Mouse (Mus musculus) limb, embryonic 11.5 days (tissue): Measurements from ENCODE around the gene Mdk. TPM values are rescaled to one million over a fixed set of nuclear protein-coding genes. Genes with fewer than 3 reads are reported as not detected.

ENCODE experiments used
- ATAC-seq: fragments of 200-750 bp; cut with Nextera tagmentation; 2 replicates; pipeline ENCODE4 v1.8.0; 2017; ENCODE audit warnings: low read depth; ENCODE audit not compliant: insufficient number of reproducible peaks, low FRiP score, low TSS enrichment
- DNase-seq: peaks from one replicate; pipeline ENCODE4 v3.0.0-alpha.2; 2015; ENCODE audit warnings: low spot score
- H3K27ac ChIP-seq: fragments of 300-500 bp; sonication (generic); replicated peaks from 2 replicates; pipeline ENCODE4 v1.5.1; 2014; ENCODE audit warnings: low read depth, mild to moderate bottlenecking, low read length
- H3K27me3 ChIP-seq: fragments of 300-500 bp; sonication (generic); 2 replicates; pipeline ENCODE4 v1.6.1; 2014; ENCODE audit warnings: mild to moderate bottlenecking, low read length, mixed read lengths; ENCODE audit not compliant: control insufficient read depth, insufficient read depth
- H3K36me3 ChIP-seq: fragments of 300-500 bp; sonication (generic); 2 replicates; pipeline ENCODE4 v1.6.1; 2014; ENCODE audit warnings: mild to moderate bottlenecking, low read length, moderate library complexity, mixed read lengths; ENCODE audit not compliant: control insufficient read depth, insufficient read depth
- H3K4me1 ChIP-seq: fragments of 300-500 bp; sonication (generic); 2 replicates; pipeline ENCODE4 v1.6.1; 2014; ENCODE audit warnings: low read length, mixed read lengths; ENCODE audit not compliant: control insufficient read depth, insufficient read depth
- H3K4me2 ChIP-seq: fragments of 300-500 bp; sonication (generic); 2 replicates; pipeline ENCODE4 v1.6.1; 2014; ENCODE audit warnings: low read depth, mild to moderate bottlenecking, moderate library complexity; ENCODE audit not compliant: severe bottlenecking
- H3K4me3 ChIP-seq: fragments of 300-500 bp; sonication (generic); 2 replicates; pipeline ENCODE4 v1.5.1; 2014; ENCODE audit warnings: low read depth, low read length
- H3K9ac ChIP-seq: fragments of 300-500 bp; sonication (generic); 2 replicates; pipeline ENCODE4 v1.6.1; 2014; ENCODE audit warnings: mild to moderate bottlenecking, low read length
- H3K9me3 ChIP-seq: fragments of 300-500 bp; sonication (generic); 2 replicates; pipeline ENCODE4 v1.6.1; 2016; ENCODE audit warnings: low read length; ENCODE audit not compliant: control insufficient read depth
- WGBS: fragments of 180-500 bp; shearing (Covaris S2); extraction: QIAGEN DNeasy Blood & Tissue Kit; methylation state at CpG from one replicate; pipeline ENCODE4 v1.1.7; 2014; 5-methylcytosine and 5-hydroxymethylcytosine counted together
- polyA plus RNA-seq: library from polyadenylated mRNA; unstranded; fragments of >200 nt; fragmentation: Nextera tagmentation; extraction: Ambion mirVana; gene quantifications from 2 replicates; pipeline ENCODE4 v1.2.1, GENCODE M21; 2014

The Mdk gene
- 2,345 and 2,452 TPM in 2 replicates for polyA plus RNA-seq

GRCm38 (mm10) chr2:91932160-91932711 lies at the start of gene Mdk:
Mdk (minus strand) TSS chr2:91932297.
- DNase-seq (peak; percentile 76), ATAC-seq (peak; percentile 35)
- no peaks in the 10 kb centered on the region for H3K9me3 ChIP-seq
- H3K4me3 ChIP-seq, result peak within 1 kb of the TSS; percentile 58
- H3K36me3 ChIP-seq, result peaks cover 13% of the 10 kb centered on the region; the same call in 1 of the 2 replicates
- WGBS, result 2% methylated on average over 16 of the region's 16 CpGs
- H3K4me2 ChIP-seq, result peak within 1 kb of the TSS; percentile 73
- H3K9ac ChIP-seq, result peak within 1 kb of the TSS; percentile 88
- peaks cover 28% of the 10 kb centered on the region for H3K4me1 ChIP-seq
- peak within 1 kb of the TSS; percentile 97 for H3K27ac ChIP-seq
- H3K27me3 ChIP-seq, result no peaks in the 10 kb centered on the region

GRCm38 (mm10) chr2:91980830-91981229 lies 48.7 kb upstream of the Mdk start:
- ATAC-seq (no peak), DNase-seq (no peak)
- Histone ChIP-seq H3K9me3 (no peaks in the 10 kb centered on the region), H3K4me2 (no peak overlapping the region), H3K4me3 (no peak overlapping the region), H3K4me1 (peaks cover 10% of the 10 kb centered on the region), H3K9ac (no peak overlapping the region), H3K36me3 (no peaks in the 10 kb centered on the region), H3K27me3 (peaks cover 23% of the 10 kb centered on the region), H3K27ac (no peak overlapping the region)
- 38% methylated on average over 5 of the region's 5 CpGs for WGBS

GRCm38 (mm10) chr2:91980245-91980644 lies 48.1 kb upstream of the Mdk start:
- H3K4me3 ChIP-seq, result no peak overlapping the region
- H3K4me1 ChIP-seq, result peaks cover 11% of the 10 kb centered on the region
- 13% methylated on average over 4 of the region's 4 CpGs for WGBS
- DNase-seq (no peak), ATAC-seq (no peak)
- peaks cover 29% of the 10 kb centered on the region for H3K27me3 ChIP-seq
- H3K4me2 ChIP-seq, result no peak overlapping the region
- no peaks in the 10 kb centered on the region for H3K36me3 ChIP-seq
- H3K9me3 ChIP-seq, result no peaks in the 10 kb centered on the region
- no peak overlapping the region for H3K9ac ChIP-seq
- no peak overlapping the region for H3K27ac ChIP-seq

GRCm38 (mm10) chr2:91978547-91978946 lies 46.5 kb upstream of the Mdk start:
- H3K9ac ChIP-seq, result no peak overlapping the region
- DNase-seq (no peak), ATAC-seq (no peak)
- no peak overlapping the region for H3K4me3 ChIP-seq
- no peak overlapping the region for H3K27ac ChIP-seq
- H3K9me3 ChIP-seq, result no peaks in the 10 kb centered on the region
- peaks cover 38% of the 10 kb centered on the region for H3K27me3 ChIP-seq
- no peak overlapping the region for H3K4me2 ChIP-seq
- WGBS, result 30% methylated on average over 2 of the region's 2 CpGs
- no peaks in the 10 kb centered on the region for H3K36me3 ChIP-seq
- peaks cover 7% of the 10 kb centered on the region for H3K4me1 ChIP-seq

- WGBS, result 79% methylated on average over 4 of the region's 4 CpGs
Observed at GRCm38 (mm10) chr2:91977960-91978359, 45.9 kb upstream of the Mdk start.

GRCm38 (mm10) chr2:91975581-91976541 lies 43.8 kb upstream of the Mdk start, which contains the start of gene Dgkz:
Dgkz (minus strand) TSS chr2:91975864.
- peak within 1 kb of the TSS; percentile 34 for H3K4me3 ChIP-seq
- H3K4me1 ChIP-seq, result peaks cover 10% of the 10 kb centered on the region
- H3K27me3 ChIP-seq, result peaks cover 38% of the 10 kb centered on the region
- no peak for DNase-seq
- H3K4me2 ChIP-seq, result peak within 1 kb of the TSS; percentile 63
- H3K9me3 ChIP-seq, result no peaks in the 10 kb centered on the region
- peak within 1 kb of the TSS; percentile 53 for H3K9ac ChIP-seq
- H3K27ac ChIP-seq, result no peak within 1 kb of the TSS
- ATAC-seq, result 0 out of 2 replicates have a peak, but pooled peaks have one; percentile 38
- WGBS, result under 1% methylated on average over 79 of the region's 79 CpGs
- no peaks in the 10 kb centered on the region for H3K36me3 ChIP-seq

More at GRCm38 (mm10) chr2:91977960-91978359, 45.9 kb upstream of the Mdk start:
- peaks cover 7% of the 10 kb centered on the region for H3K4me1 ChIP-seq
- no peak for ATAC-seq
- H3K36me3 ChIP-seq, result no peaks in the 10 kb centered on the region
- H3K4me2 ChIP-seq, result no peak overlapping the region
- peaks cover 38% of the 10 kb centered on the region for H3K27me3 ChIP-seq
- H3K4me3 ChIP-seq, result no peak overlapping the region
- no peak overlapping the region for H3K27ac ChIP-seq
- no peak for DNase-seq
- no peaks in the 10 kb centered on the region for H3K9me3 ChIP-seq
- no peak overlapping the region for H3K9ac ChIP-seq

- no peak for DNase-seq
- WGBS, result 30% methylated on average over 7 of the region's 7 CpGs
Observed at GRCm38 (mm10) chr2:91973416-91974135, 41.5 kb upstream of the Mdk start.

GRCm38 (mm10) chr2:91972121-91972566 lies 40.0 kb upstream of the Mdk start:
- Histone ChIP-seq H3K4me2 (no peak overlapping the region), H3K4me1 (peaks cover 10% of the 10 kb centered on the region), H3K27me3 (peaks cover 28% of the 10 kb centered on the region), H3K36me3 (no peaks in the 10 kb centered on the region), H3K4me3 (no peak overlapping the region), H3K9me3 (no peaks in the 10 kb centered on the region), H3K9ac (no peak overlapping the region), H3K27ac (no peak overlapping the region)
- no peak for DNase-seq
- WGBS, result 39% methylated on average over 13 of the region's 13 CpGs
- no peak for ATAC-seq

More at GRCm38 (mm10) chr2:91973416-91974135, 41.5 kb upstream of the Mdk start:
- Histone ChIP-seq H3K9ac (no peak overlapping the region), H3K9me3 (no peaks in the 10 kb centered on the region), H3K36me3 (no peaks in the 10 kb centered on the region), H3K4me2 (no peak overlapping the region), H3K4me3 (no peak overlapping the region), H3K27me3 (peaks cover 38% of the 10 kb centered on the region), H3K4me1 (peaks cover 10% of the 10 kb centered on the region), H3K27ac (no peak overlapping the region)
- ATAC-seq, result no peak
